In genomic region chr2:160356132-160356531, GRCm38 (mm10) we compare ENCODE assay signal across 12 mouse cellular contexts. TPM values are rescaled to one million over a fixed set of nuclear protein-coding genes. Genes with fewer than 3 reads are reported as not detected.
DNase-seq lines count a peak whose midpoint lies in the region; ATAC-seq and TF ChIP-seq lines count a peak whose summit lies in the region.
"Had no signal": no experiment of that assay in that cellular context is flagged by ENCODE, and none has a peak within 500 bp of the region (broad histone marks: within the 10 kb centered on the region; RNA-seq: fewer than 3 reads in every experiment).

No protein-coding gene starts in this region.

- H3K36me3 ChIP-seq in hindbrain, postnatal 0 days (ENCODE audit: insufficient read depth, low read length) = no peaks in the 10 kb centered on the region
- H3K36me3 ChIP-seq in hindbrain, embryonic 14.5 days (replicated peaks; ENCODE audit: control insufficient read depth, insufficient read depth) = no peaks in the 10 kb centered on the region
- H3K36me3 ChIP-seq in midbrain, embryonic 14.5 days (ENCODE audit: control insufficient read depth, insufficient read depth, low read length) = no peaks in the 10 kb centered on the region
- no peaks in the 10 kb centered on the region for H3K36me3 ChIP-seq in midbrain, embryonic 16.5 days (ENCODE audit: control insufficient read depth, insufficient read depth, low read length)
- no peaks in the 10 kb centered on the region for H3K36me3 ChIP-seq in lung, postnatal 0 days (ENCODE audit: insufficient read depth, low read length)
- H3K36me3 ChIP-seq: heart, embryonic 10.5 days; kidney, embryonic 15.5 days; liver, embryonic 15.5 days had no signal

- no peak for TF ChIP-seq EP300 in lung, postnatal 0 days (IDR thresholded peaks at IDR 0.05)

- no peak overlapping the region for H3K4me3 ChIP-seq in hindbrain, postnatal 0 days (ENCODE audit: low read length)
- H3K4me3 ChIP-seq in hindbrain, embryonic 14.5 days (replicated peaks; ENCODE audit: low read length) = no peak overlapping the region
- no peak overlapping the region for H3K4me3 ChIP-seq in midbrain, embryonic 14.5 days (replicated peaks; ENCODE audit: low read depth, low read length)
- no peak overlapping the region for H3K4me3 ChIP-seq in midbrain, embryonic 16.5 days (ENCODE audit: low read depth, low read length)
- no peak overlapping the region for H3K4me3 ChIP-seq in lung, postnatal 0 days (ENCODE audit: low read depth, low read length)
- H3K4me3 ChIP-seq: heart, embryonic 10.5 days; kidney, embryonic 15.5 days; liver, embryonic 15.5 days had no signal

- H3K4me2 ChIP-seq in hindbrain, postnatal 0 days (ENCODE audit: low read depth, low read length) = no peak overlapping the region
- no peak overlapping the region for H3K4me2 ChIP-seq in hindbrain, embryonic 14.5 days (replicated peaks)
- H3K4me2 ChIP-seq in midbrain, embryonic 14.5 days (ENCODE audit: low read length) = no peak overlapping the region
- no peak overlapping the region for H3K4me2 ChIP-seq in midbrain, embryonic 16.5 days (ENCODE audit: low read length)
- no peak overlapping the region for H3K4me2 ChIP-seq in lung, postnatal 0 days (replicated peaks; ENCODE audit: low read depth, low read length)
- H3K4me2 ChIP-seq: kidney, embryonic 15.5 days; liver, embryonic 15.5 days had no signal

- peaks cover 31% of the 10 kb centered on the region for H3K27me3 ChIP-seq in hindbrain, postnatal 0 days (ENCODE audit: insufficient read depth, low read length)
- H3K27me3 ChIP-seq in hindbrain, embryonic 14.5 days (ENCODE audit: control insufficient read depth, insufficient read depth, low read length) = peaks cover 45% of the 10 kb centered on the region
- peaks cover 37% of the 10 kb centered on the region for H3K27me3 ChIP-seq in midbrain, embryonic 14.5 days (ENCODE audit: control insufficient read depth, insufficient read depth, low read length)
- H3K27me3 ChIP-seq in midbrain, embryonic 16.5 days (ENCODE audit: control insufficient read depth, insufficient read depth, low read depth, low read length) = peaks cover 22% of the 10 kb centered on the region
- H3K27me3 ChIP-seq in lung, postnatal 0 days (replicated peaks; ENCODE audit: insufficient read depth, low read length) = peaks cover 27% of the 10 kb centered on the region

- WGBS in hindbrain, postnatal 0 days = 61% methylated on average over 5 of the region's 5 CpGs
- WGBS in hindbrain, embryonic 14.5 days = 52% methylated on average over 5 of the region's 5 CpGs
- 59% methylated on average over 5 of the region's 5 CpGs for WGBS in midbrain, embryonic 14.5 days
- 64% methylated on average over 5 of the region's 5 CpGs for WGBS in midbrain, embryonic 16.5 days
- WGBS in lung, postnatal 0 days = 53% methylated on average over 5 of the region's 5 CpGs

- no peak overlapping the region for H3K9ac ChIP-seq in hindbrain, postnatal 0 days (replicated peaks; ENCODE audit: low read length)
- H3K9ac ChIP-seq in hindbrain, embryonic 14.5 days = no peak overlapping the region
- H3K9ac ChIP-seq in midbrain, embryonic 14.5 days (replicated peaks; ENCODE audit: low read length) = no peak overlapping the region
- no peak overlapping the region for H3K9ac ChIP-seq in midbrain, embryonic 16.5 days (ENCODE audit: low read depth, low read length)
- H3K9ac ChIP-seq in lung, postnatal 0 days (replicated peaks; ENCODE audit: low read depth) = no peak overlapping the region
- H3K9ac ChIP-seq: kidney, embryonic 15.5 days; liver, embryonic 15.5 days had no signal

- TF ChIP-seq CTCF in hindbrain, postnatal 0 days (IDR thresholded peaks at IDR 0.05; ENCODE audit: low read depth) = peak; percentile 63
- peak; percentile 65 for TF ChIP-seq CTCF in lung, postnatal 0 days (IDR thresholded peaks at IDR 0.05)

- no peak for ATAC-seq in hindbrain, postnatal 0 days
- no peak for ATAC-seq in hindbrain, embryonic 14.5 days (ENCODE audit: low FRiP score)
- ATAC-seq in midbrain, embryonic 14.5 days (ENCODE audit: low FRiP score, low TSS enrichment) = no peak
- no peak for ATAC-seq in midbrain, embryonic 16.5 days
- no peak for ATAC-seq in lung, postnatal 0 days

- DNase-seq in hindbrain, postnatal 0 days (ENCODE audit: low spot score) = no peak
- DNase-seq in hindbrain, embryonic 14.5 days (ENCODE audit: low spot score) = no peak
- peak; percentile 28 for DNase-seq in midbrain, embryonic 14.5 days
- no peak for DNase-seq in lung, postnatal 0 days (ENCODE audit: low spot score)
- peak; percentile 70 for DNase-seq in thymus, postnatal 4 days
- no peak for DNase-seq in Muller cell, postnatal 12 days (ENCODE audit: inconsistent ontology term)
- DNase-seq in heart, adult 11 months = no peak

- H3K27ac ChIP-seq in hindbrain, postnatal 0 days = no peak overlapping the region
- H3K27ac ChIP-seq in hindbrain, embryonic 14.5 days = no peak overlapping the region
- H3K27ac ChIP-seq in midbrain, embryonic 14.5 days (replicated peaks; ENCODE audit: low read depth, low read length) = no peak overlapping the region
- no peak overlapping the region for H3K27ac ChIP-seq in midbrain, embryonic 16.5 days (ENCODE audit: low read length)
- no peak overlapping the region for H3K27ac ChIP-seq in lung, postnatal 0 days (ENCODE audit: low read length)
- H3K27ac ChIP-seq: heart, embryonic 10.5 days; kidney, embryonic 15.5 days; liver, embryonic 15.5 days had no signal

- no peaks in the 10 kb centered on the region for H3K4me1 ChIP-seq in hindbrain, postnatal 0 days (ENCODE audit: insufficient read depth, low read length)
- peaks cover 3% of the 10 kb centered on the region; the same call in 1 of the 2 replicates for H3K4me1 ChIP-seq in hindbrain, embryonic 14.5 days (replicated peaks; ENCODE audit: control insufficient read depth, insufficient read depth, low read length)
- H3K4me1 ChIP-seq in midbrain, embryonic 14.5 days (ENCODE audit: control insufficient read depth, insufficient read depth, low read length) = peaks cover 10% of the 10 kb centered on the region
- H3K4me1 ChIP-seq in midbrain, embryonic 16.5 days (ENCODE audit: control insufficient read depth, insufficient read depth, low read length) = peaks cover 13% of the 10 kb centered on the region
- no peaks in the 10 kb centered on the region for H3K4me1 ChIP-seq in lung, postnatal 0 days (ENCODE audit: insufficient read depth, low read depth, low read length)

- H3K9me3 ChIP-seq in hindbrain, postnatal 0 days (ENCODE audit: low read length) = no peaks in the 10 kb centered on the region
- no peaks in the 10 kb centered on the region for H3K9me3 ChIP-seq in hindbrain, embryonic 14.5 days (ENCODE audit: control insufficient read depth, low read length)
- no peaks in the 10 kb centered on the region for H3K9me3 ChIP-seq in midbrain, embryonic 14.5 days (ENCODE audit: control insufficient read depth, low read length)
- no peaks in the 10 kb centered on the region for H3K9me3 ChIP-seq in midbrain, embryonic 16.5 days (replicated peaks; ENCODE audit: control insufficient read depth, low read length, poor library complexity, severe bottlenecking)
- no peaks in the 10 kb centered on the region for H3K9me3 ChIP-seq in lung, postnatal 0 days (ENCODE audit: low read length)
- H3K9me3 ChIP-seq: heart, embryonic 10.5 days; kidney, embryonic 15.5 days; liver, embryonic 15.5 days had no signal

RNA-seq across cellular contexts. Expression of gene Mafb, which starts 10.7 kb away (rescaled TPM):
- 12.4 and 19.4 TPM in 2 replicates for total RNA-seq in hindbrain, postnatal 0 days (2014; rRNA removed)
- polyA plus RNA-seq in hindbrain, postnatal 0 days (2015; fragmentation: Nextera tagmentation; extraction: Ambion mirVana) = 13.9 and 14.6 TPM in 2 replicates
- polyA plus RNA-seq in hindbrain, embryonic 14.5 days (2014; fragmentation: Nextera tagmentation; extraction: Ambion mirVana) = 25.1 and 29.0 TPM in 2 replicates
- polyA plus RNA-seq in midbrain, embryonic 14.5 days (2014; fragmentation: Nextera tagmentation; extraction: Ambion mirVana) = 4.0 and 4.9 TPM in 2 replicates
- 5.6 and 5.8 TPM in 2 replicates for polyA plus RNA-seq in midbrain, embryonic 16.5 days (2015; fragmentation: Nextera tagmentation; extraction: Ambion mirVana)
- polyA plus RNA-seq in lung, postnatal 0 days (2015; fragmentation: Nextera tagmentation; extraction: Ambion mirVana) = 2.9 and 3.1 TPM in 2 replicates

RNA-seq across cellular contexts. Expression of gene Gm826, which starts 22.2 kb away (rescaled TPM):
- total RNA-seq in hindbrain, postnatal 0 days (2014; rRNA removed) = 1.1 TPM in 1 of 2 replicates, not detected in the other
- polyA plus RNA-seq in hindbrain, postnatal 0 days (2015; fragmentation: Nextera tagmentation; extraction: Ambion mirVana) = not detected in 2 replicates
- polyA plus RNA-seq in hindbrain, embryonic 14.5 days (2014; fragmentation: Nextera tagmentation; extraction: Ambion mirVana) = 0.36 TPM in 1 of 2 replicates, not detected in the other
- polyA plus RNA-seq in midbrain, embryonic 14.5 days (2014; fragmentation: Nextera tagmentation; extraction: Ambion mirVana) = 0.38 TPM in 1 of 2 replicates, not detected in the other
- not detected in 2 replicates for polyA plus RNA-seq in midbrain, embryonic 16.5 days (2015; fragmentation: Nextera tagmentation; extraction: Ambion mirVana)
- 0.29 and 0.53 TPM in 2 replicates for polyA plus RNA-seq in lung, postnatal 0 days (2015; fragmentation: Nextera tagmentation; extraction: Ambion mirVana)
- polyA plus RNA-seq: neural tube, embryonic 14.5 days had no signal

Comparison
In these comparisons a context has a peak if more than half of its experiments do, and no peak if none do; other contexts are left out.
1. DNase-seq: peak in midbrain, embryonic 14.5 days (single experiment) and thymus, postnatal 4 days (single experiment); none in hindbrain, postnatal 0 days (single experiment), hindbrain, embryonic 14.5 days (single experiment), lung, postnatal 0 days (single experiment), Muller cell, postnatal 12 days (single experiment) and heart, adult 11 months (single experiment).